Mouse (Mus musculus) MEL (cell line): ENCODE data around the gene Arhgap6. TPM values are rescaled to one million over a fixed set of nuclear protein-coding genes. Genes with fewer than 3 reads are reported as not detected.

ENCODE experiments used
- DNase-seq: peaks from one replicate; pipeline ENCODE4 v3.0.0; 2011; ENCODE audit warnings: low read depth, low spot score
- H3K27ac ChIP-seq: 2 replicates; pipeline ENCODE4 v1.5.1; 2012; ENCODE audit warnings: low read depth, mild to moderate bottlenecking, control low read depth, low read length, moderate library complexity; ENCODE audit not compliant: control insufficient read depth
- H3K27me3 ChIP-seq, 2 experiments: fragments of 150-350 bp in 1 of 2; sonication (generic) in 1 of 2; 2 replicates each; pipeline ENCODE4 v1.6.1; 2012; ENCODE audit warnings: low read length in 2 of 2, mild to moderate bottlenecking in 2 of 2, improper control_type of control experiment in 1 of 2, moderate library complexity in 1 of 2; ENCODE audit not compliant: insufficient read depth in 2 of 2, control insufficient read depth in 1 of 2
- H3K36me3 ChIP-seq, 2 experiments: 2 replicates each; pipeline ENCODE4 v1.6.1; 2012 to 2014; ENCODE audit warnings: low read length in 2 of 2, improper control_type of control experiment in 1 of 2, inconsistent platforms in 1 of 2, mild to moderate bottlenecking in 1 of 2; ENCODE audit not compliant: insufficient read depth in 2 of 2, control insufficient read depth in 1 of 2
- H3K4me1 ChIP-seq, 2 experiments: fragments of 150-350 bp in 1 of 2; sonication (generic) in 1 of 2; 2 replicates each; pipeline ENCODE4 v1.6.1; 2012; ENCODE audit warnings: low read length in 2 of 2, improper control_type of control experiment in 1 of 2, mild to moderate bottlenecking in 1 of 2; ENCODE audit not compliant: insufficient read depth in 2 of 2, control insufficient read depth in 1 of 2
- H3K4me3 ChIP-seq, 2 experiments: fragments of 150-350 bp in 1 of 2; sonication (generic) in 1 of 2; 2 replicates each; pipeline ENCODE4 v1.5.1; 2012; ENCODE audit warnings: low read depth in 2 of 2, low read length in 2 of 2, mild to moderate bottlenecking in 2 of 2, moderate library complexity in 2 of 2, control low read depth in 1 of 2, improper control_type of control experiment in 1 of 2; ENCODE audit not compliant: control insufficient read depth in 1 of 2, insufficient read depth in 1 of 2
- H3K79me2 ChIP-seq: 2 replicates; pipeline ENCODE4 v1.6.1; 2012; ENCODE audit warnings: mild to moderate bottlenecking, low read length, moderate library complexity; ENCODE audit not compliant: control insufficient read depth, poor library complexity, insufficient read depth
- H3K9ac ChIP-seq: 2 replicates; pipeline ENCODE4 v1.6.1; 2012; ENCODE audit warnings: low read depth, mild to moderate bottlenecking, control low read depth, low read length, moderate library complexity; ENCODE audit not compliant: control insufficient read depth, poor library complexity, severe bottlenecking
- H3K9me3 ChIP-seq: fragments of 150-350 bp; sonication (generic); replicated peaks from 2 replicates; pipeline ENCODE4 v1.6.1; 2012; ENCODE audit warnings: mild to moderate bottlenecking, low read length, improper control_type of control experiment, moderate library complexity; ENCODE audit not compliant: insufficient read depth
- CHD1 ChIP-seq: IDR thresholded peaks from 2 replicates; pipeline ENCODE4 v1.6.1; 2012; ENCODE audit warnings: low read depth, mild to moderate bottlenecking, inconsistent platforms, low read length, improper control_type of control experiment
- CTCF ChIP-seq, 3 experiments: IDR thresholded peaks in 2 of 3; conservative IDR thresholded peaks in 1 of 3; 2 replicates each; pipeline ENCODE4 v1.5.1; 2011 to 2012; ENCODE audit warnings: low read length in 3 of 3, low read depth in 2 of 3, mild to moderate bottlenecking in 2 of 3, improper control_type of control experiment in 1 of 3, inconsistent platforms in 1 of 3, mixed read lengths in 1 of 3, moderate library complexity in 1 of 3; ENCODE audit not compliant: control insufficient read depth in 1 of 3, insufficient read depth in 1 of 3, poor library complexity in 1 of 3, severe bottlenecking in 1 of 3
- E2F4 ChIP-seq: IDR thresholded peaks from 2 replicates; pipeline ENCODE4 v1.6.1; 2011; ENCODE audit warnings: low read depth, low read length, improper control_type of control experiment, borderline replicate concordance
- EP300 ChIP-seq, 2 experiments: IDR thresholded peaks; 2 replicates each; pipeline ENCODE4 v1.6.1; 2011; ENCODE audit warnings: improper control_type of control experiment in 2 of 2, low read length in 2 of 2, low read depth in 1 of 2, mild to moderate bottlenecking in 1 of 2
- ETS1 ChIP-seq: IDR thresholded peaks from 2 replicates; pipeline ENCODE4 v1.6.1; 2012; ENCODE audit warnings: low read depth, mild to moderate bottlenecking, inconsistent platforms, low read length, improper control_type of control experiment, moderate library complexity
- HCFC1 ChIP-seq: IDR thresholded peaks from 2 replicates; pipeline ENCODE4 v1.6.1; 2012; ENCODE audit warnings: low read depth, mild to moderate bottlenecking, inconsistent platforms, low read length, improper control_type of control experiment, moderate library complexity
- KAT2A ChIP-seq: conservative IDR thresholded peaks from 2 replicates; pipeline ENCODE4 v1.6.1; 2012; ENCODE audit warnings: low read depth, low read length, improper control_type of control experiment, inconsistent platforms
- MAX ChIP-seq: IDR thresholded peaks from 2 replicates; pipeline ENCODE4 v1.6.1; 2011; ENCODE audit warnings: low read length, improper control_type of control experiment
- MEF2A ChIP-seq: IDR thresholded peaks from 2 replicates; pipeline ENCODE4 v1.6.1; 2014; ENCODE audit warnings: low read depth, mild to moderate bottlenecking, inconsistent platforms, low read length, improper control_type of control experiment; ENCODE audit not compliant: poor library complexity, insufficient replicate concordance, severe bottlenecking; ENCODE audit errors: extremely low read depth
- MXI1 ChIP-seq: IDR thresholded peaks from 2 replicates; pipeline ENCODE4 v1.6.1; 2011; ENCODE audit warnings: mild to moderate bottlenecking, low read depth, low read length, improper control_type of control experiment
- NRF1 ChIP-seq: IDR thresholded peaks from 2 replicates; pipeline ENCODE4 v1.6.1; 2014; ENCODE audit warnings: low read depth, mild to moderate bottlenecking, inconsistent platforms, low read length, improper control_type of control experiment, moderate library complexity; ENCODE audit not compliant: poor library complexity, insufficient read depth, severe bottlenecking
- RAD21 ChIP-seq: IDR thresholded peaks from 2 replicates; pipeline ENCODE4 v1.6.1; 2011; ENCODE audit warnings: mild to moderate bottlenecking, low read depth, low read length, improper control_type of control experiment
- SMC3 ChIP-seq: IDR thresholded peaks from 2 replicates; pipeline ENCODE4 v1.6.1; 2011; ENCODE audit warnings: low read depth, low read length, improper control_type of control experiment
- TAL1 ChIP-seq: IDR thresholded peaks from 2 replicates; pipeline ENCODE4 v1.6.1; 2012; ENCODE audit warnings: mild to moderate bottlenecking, inconsistent platforms, low read length, moderate library complexity, mixed read lengths
- TBP ChIP-seq: IDR thresholded peaks from 2 replicates; pipeline ENCODE4 v1.8.0; 2011; ENCODE audit warnings: low read depth, low read length, improper control_type of control experiment
- ZC3H11A ChIP-seq: IDR thresholded peaks from 2 replicates; pipeline ENCODE4 v1.6.1; 2012; ENCODE audit warnings: low read depth, mild to moderate bottlenecking, inconsistent platforms, low read length, improper control_type of control experiment
- polyA plus RNA-seq, 2 experiments: library from polyadenylated mRNA; stranded (reverse) in 1 of 2; unstranded in 1 of 2; fragments of >175 nt in 1 of 2; fragments of >200 nt in 1 of 2; gene quantifications; 2 replicates each; pipeline versions ENCODE4 v1.2.1 to v1.2.4; 2012; ENCODE audit warnings: low replicate concordance in 2 of 2, low read depth in 1 of 2; ENCODE audit not compliant: insufficient read length in 2 of 2, insufficient read depth in 1 of 2, missing spikeins in 1 of 2
- total RNA-seq: library from RNA; depleted of rRNA; stranded (reverse); fragments of 300-350 nt; gene quantifications from 2 replicates; pipeline ENCODE4 v1.2.3, GENCODE M21; 2012

Arhgap6 gene
- total and polyA plus RNA-seq, 3 experiments = 4.4 to 21.7 TPM; not detected in 1

GRCm38 (mm10) chrX:169047595-169047994 lies 252.7 kb downstream of the Arhgap6 start (continued):
- no peak for TF ChIP-seq CTCF (IDR thresholded peaks at IDR 0.05 in 2 of 3, conservative IDR thresholded peaks at IDR 0.05 in 1 of 3; ENCODE audit: control insufficient read depth in 1 of 3, insufficient read depth in 1 of 3, low read depth in 2 of 3, low read length in 3 of 3, poor library complexity in 1 of 3, severe bottlenecking in 1 of 3)
- no peak for TF ChIP-seq HCFC1
- TF ChIP-seq, all 39 proteins: peak for 22

GRCm38 (mm10) chrX:169049550-169049949 lies 254.7 kb downstream of the Arhgap6 start:
- H3K9me3 ChIP-seq = no peaks in the 10 kb centered on the region
- DNase-seq = peak; percentile 61
- H3K79me2 ChIP-seq = peaks cover 8% of the 10 kb centered on the region; the same call in 1 of the 2 replicates
- H3K9ac ChIP-seq = no peak overlapping the region
- peaks cover 0 to 50% of the 10 kb centered on the region in 2 experiments; a peak in 2 of 4 replicates for H3K36me3 ChIP-seq
- H3K27ac ChIP-seq = no peak overlapping the region
- peaks cover 28 to 42% of the 10 kb centered on the region in 2 experiments for H3K4me1 ChIP-seq
- H3K4me3 ChIP-seq = no peak overlapping the region
- TF ChIP-seq ZC3H11A (peak; percentile 26; the same call in 1 of the 2 replicates), SMC3 (peak; percentile 50), KAT2A (no peak), RAD21 (peak; percentile 64), MXI1 (no peak), E2F4 (no peak), CTCF (IDR thresholded peaks at IDR 0.05 in 2 of 3, conservative IDR thresholded peaks at IDR 0.05 in 1 of 3; ENCODE audit: control insufficient read depth in 1 of 3, insufficient read depth in 1 of 3, low read depth in 2 of 3, low read length in 3 of 3, poor library complexity in 1 of 3, severe bottlenecking in 1 of 3) (peak in 2 of 3 experiments; percentile 26 to 52; a peak in 3 of 6 replicates)
- no peaks in the 10 kb centered on the region for H3K27me3 ChIP-seq

GRCm38 (mm10) chrX:169053907-169054476 lies 259.1 kb downstream of the Arhgap6 start:
- DNase-seq = peak; percentile 36
- peaks cover 10 to 24% of the 10 kb centered on the region in 2 experiments for H3K4me1 ChIP-seq
- H3K9me3 ChIP-seq = no peaks in the 10 kb centered on the region
- H3K9ac ChIP-seq = peak overlapping the region; percentile 43
- H3K79me2 ChIP-seq = peaks cover 7% of the 10 kb centered on the region; the same call in 1 of the 2 replicates
- peak overlapping the region; percentile 45 for H3K27ac ChIP-seq
- TF ChIP-seq RAD21 = no peak
- no peak for TF ChIP-seq ETS1
- no peak for TF ChIP-seq TAL1
- no peak for TF ChIP-seq MAX
- TF ChIP-seq MEF2A = no peak
- 0 out of 2 replicates have a peak, but pooled peaks have one; percentile 34 for TF ChIP-seq CHD1
- TF ChIP-seq NRF1 = no peak
- TF ChIP-seq TBP = no peak
- peak; percentile 8 to 21; a peak in 2 of 4 replicates for TF ChIP-seq EP300 (IDR thresholded peaks at IDR 0.05; ENCODE audit: low read depth in 1 of 2, low read length in 2 of 2)
- H3K36me3 ChIP-seq = peaks cover 0 to 26% of the 10 kb centered on the region in 2 experiments; a peak in 2 of 4 replicates
- peak overlapping the region in 1 of 2 experiments; percentile 31; a peak in 2 of 4 replicates for H3K4me3 ChIP-seq
- no peaks in the 10 kb centered on the region for H3K27me3 ChIP-seq
